Mouse (Mus musculus): ENCODE measurements around the gene Gm14214.
A peak's percentile ranks its signal among the peaks of the same experiment; 100 is the strongest.

DNA sequence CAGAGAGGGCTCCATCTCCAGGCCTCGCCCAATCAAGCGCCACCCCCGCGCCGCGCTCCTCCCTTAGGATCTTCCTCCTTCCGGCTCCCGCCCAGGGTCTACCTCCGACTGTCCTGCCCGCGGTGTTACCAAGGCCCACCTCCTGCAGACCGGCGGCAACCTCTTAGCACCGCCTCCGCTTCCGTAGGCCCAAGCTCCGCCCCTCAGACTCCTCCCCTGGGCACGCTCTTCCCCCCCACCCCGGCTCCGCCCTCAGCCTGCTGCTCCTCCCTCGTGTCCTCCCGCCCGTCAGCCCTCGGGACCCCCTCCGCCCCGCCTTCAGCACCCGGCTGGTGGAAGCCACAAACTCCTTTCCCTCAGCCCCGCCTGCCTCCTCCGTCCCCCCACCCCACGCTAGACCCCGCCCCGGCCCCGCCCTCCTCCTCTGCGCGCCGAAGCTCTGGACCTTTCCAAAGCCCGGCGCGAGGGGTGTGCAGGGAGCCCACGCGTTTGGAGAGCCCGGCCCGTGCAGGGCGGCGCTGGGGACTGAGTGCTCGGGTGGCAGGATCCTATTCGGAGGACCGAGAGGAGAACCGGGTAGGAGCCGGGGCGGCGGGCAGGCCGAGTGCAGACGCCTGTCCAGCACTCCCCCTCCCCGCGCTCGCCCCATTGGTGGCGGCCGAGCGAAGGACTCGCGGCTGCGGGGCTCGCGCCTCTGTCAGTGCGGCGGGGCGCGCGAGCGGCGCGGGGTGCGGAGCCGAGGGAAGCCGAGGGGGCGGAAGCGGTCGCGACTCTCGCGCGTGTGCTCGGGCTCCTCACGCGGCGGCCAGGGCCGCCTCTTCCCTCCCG lies 21.0 kb upstream of the Gm14214 start, which contains the start of the genes Raly and a:
- TF ChIP-seq POLR2A (IDR thresholded peaks at IDR 0.05; ENCODE audit: insufficient read depth, low read depth, low read length) (peak; percentile 99), CTCF (IDR thresholded peaks at IDR 0.05; ENCODE audit: insufficient read depth, low read depth, low read length) (no peak)
